Mouse (Mus musculus) bone marrow, adult 2 months (tissue): ENCODE results near the gene Golga2. TPM values are rescaled to one million over a fixed set of nuclear protein-coding genes. Genes with fewer than 3 reads are reported as not detected.

Experiments
- H3K27ac ChIP-seq: fragments of 200-500 bp; 2 replicates; pipeline ENCODE4 v1.5.1; 2012; ENCODE audit warnings: low read depth, mild to moderate bottlenecking, control low read depth, inconsistent platforms, low read length; ENCODE audit not compliant: control insufficient read depth, poor library complexity, insufficient read depth
- H3K4me1 ChIP-seq: fragments of 200-500 bp; 2 replicates; pipeline ENCODE4 v1.6.1; 2011; ENCODE audit warnings: low read length; ENCODE audit not compliant: control insufficient read depth, insufficient read depth
- H3K4me3 ChIP-seq: fragments of 200-500 bp; replicated peaks from 2 replicates; pipeline ENCODE3; 2011; ENCODE audit warnings: mild to moderate bottlenecking, low read depth, low read length, control low read depth; ENCODE audit not compliant: control insufficient read depth
- CTCF ChIP-seq: fragments of 200-500 bp; IDR thresholded peaks from 2 replicates; pipeline ENCODE4 v1.5.1; 2011; ENCODE audit warnings: low read length, control low read depth; ENCODE audit not compliant: control insufficient read depth, insufficient read depth
- POLR2A ChIP-seq: fragments of 200-500 bp; IDR thresholded peaks from 2 replicates; pipeline ENCODE4 v1.6.1; 2011; ENCODE audit warnings: low read depth, mild to moderate bottlenecking, control low read depth, low read length, borderline replicate concordance; ENCODE audit not compliant: control insufficient read depth
- WGBS: fragments of 180-500 bp; shearing (Covaris S2); methylation state at CpG from one replicate; pipeline ENCODE4 v1.1.7; 2018; 5-methylcytosine and 5-hydroxymethylcytosine counted together
- polyA plus RNA-seq: library from polyadenylated mRNA; stranded (reverse); fragments of >200 nt; gene quantifications from 2 replicates; pipeline ENCODE4 v1.2.4, GENCODE M21; 2011; ENCODE audit warnings: low replicate concordance; ENCODE audit not compliant: missing spikeins, insufficient read depth, insufficient read length

The Golga2 gene
- polyA plus RNA-seq, 1 experiment, result 39.8 TPM

DNA sequence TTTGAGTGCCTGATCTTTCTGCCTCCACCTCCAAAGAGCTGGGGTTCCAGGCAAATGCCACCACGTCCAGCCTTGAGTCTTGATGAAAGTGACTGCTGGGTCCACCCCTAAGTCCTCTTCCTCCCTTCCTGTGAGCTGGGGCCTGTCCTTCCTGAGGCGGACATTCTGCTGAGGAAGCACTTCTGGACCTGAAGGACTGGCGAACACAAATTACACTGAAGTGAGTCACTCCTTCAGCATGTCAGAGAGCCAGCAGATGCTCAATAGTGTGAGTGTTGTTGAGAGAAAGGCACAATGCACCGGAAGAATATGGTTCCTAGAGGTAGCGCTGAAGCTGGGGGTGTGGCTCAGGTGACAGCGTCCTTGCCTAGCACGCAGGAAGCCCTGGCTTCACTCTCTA, 38.2 kb downstream of the Golga2 start:
- TF ChIP-seq CTCF, result no peak
- no peak for TF ChIP-seq POLR2A
- H3K4me1 ChIP-seq, result no peaks in the 10 kb centered on the region
- H3K4me3 ChIP-seq, result no peak overlapping the region
- WGBS, result 55% methylated on average over 7 of the region's 7 CpGs
- no peak overlapping the region for H3K27ac ChIP-seq

DNA sequence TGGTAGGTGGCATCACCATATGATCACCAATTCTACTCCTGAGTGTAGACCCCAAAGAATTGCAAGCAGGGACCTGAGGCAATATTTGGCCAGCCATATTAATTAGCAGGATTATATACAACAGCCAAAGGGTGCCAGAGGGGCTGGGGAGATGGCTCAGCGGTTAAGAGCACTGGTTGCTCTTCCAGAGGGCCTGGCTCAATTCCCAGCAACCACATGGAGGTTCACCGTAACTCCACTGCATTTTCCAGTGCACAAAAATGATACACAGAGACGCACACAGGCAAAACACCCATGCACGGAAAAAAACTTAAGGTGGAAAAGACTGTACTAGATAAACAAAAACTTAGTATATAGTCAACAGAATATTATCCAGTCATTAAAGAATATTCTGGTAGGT, 40.0 kb downstream of the Golga2 start:
- 87% methylated on average over 4 of the region's 4 CpGs for WGBS
- TF ChIP-seq POLR2A (no peak), CTCF (no peak)
- Histone ChIP-seq H3K4me1 (no peaks in the 10 kb centered on the region), H3K4me3 (no peak overlapping the region), H3K27ac (no peak overlapping the region)

DNA sequence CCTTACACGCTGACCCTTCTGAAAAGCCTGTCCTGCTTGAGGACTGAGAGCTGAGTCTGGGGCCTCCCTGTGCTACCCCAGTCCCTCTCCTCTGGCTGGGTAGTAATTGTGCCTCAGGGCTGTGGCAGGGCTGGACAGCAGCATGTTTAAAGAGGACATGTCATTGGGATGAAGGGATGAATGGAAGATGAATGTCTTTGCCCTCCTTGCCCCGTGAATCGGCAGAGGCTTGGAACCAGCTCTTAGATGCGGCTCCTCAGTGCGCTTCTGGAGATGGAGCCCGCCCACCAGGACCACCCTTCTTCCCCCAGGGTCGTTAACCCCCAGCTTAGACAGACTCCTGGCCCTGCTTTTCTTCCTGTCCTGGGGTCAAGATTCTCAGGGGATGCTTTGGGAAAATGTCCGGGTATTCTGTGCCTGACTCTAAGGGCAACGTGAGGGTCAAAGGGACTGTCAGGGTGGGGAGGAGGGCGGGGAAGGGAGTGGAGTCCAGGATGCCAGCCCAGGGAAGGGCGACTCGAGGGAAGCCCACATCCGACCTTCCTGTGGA, 41.8 kb downstream of the Golga2 start:
- Histone ChIP-seq H3K4me1 (no peaks in the 10 kb centered on the region), H3K27ac (no peak overlapping the region), H3K4me3 (no peak overlapping the region)
- 59% methylated on average over 13 of the region's 13 CpGs for WGBS
- TF ChIP-seq POLR2A (no peak), CTCF (no peak)

DNA sequence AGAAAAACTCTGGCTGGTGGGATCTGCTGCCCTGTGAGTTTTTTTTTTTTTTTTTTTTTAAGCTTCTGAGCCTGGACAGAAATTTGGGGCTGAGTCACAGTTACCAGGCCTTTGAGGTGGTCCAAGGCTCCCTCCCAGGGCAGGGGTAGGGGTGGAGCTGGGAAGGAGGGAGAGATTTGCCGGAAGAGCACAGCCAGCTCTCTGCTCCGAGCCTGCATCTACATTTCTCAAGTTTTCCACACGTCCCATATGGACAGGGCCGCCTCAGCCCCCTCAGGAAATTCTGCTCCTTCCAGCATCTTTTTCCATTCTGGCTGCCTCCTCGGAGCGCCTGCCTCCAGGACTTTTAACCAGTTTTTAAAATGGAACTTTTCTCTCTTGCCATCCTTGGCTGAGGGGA, 42.3 kb downstream of the Golga2 start:
- Histone ChIP-seq H3K4me1 (no peaks in the 10 kb centered on the region), H3K27ac (no peak overlapping the region), H3K4me3 (no peak overlapping the region)
- no peak for TF ChIP-seq CTCF
- TF ChIP-seq POLR2A, result no peak
- WGBS, result 70% methylated on average over 6 of the region's 6 CpGs

DNA sequence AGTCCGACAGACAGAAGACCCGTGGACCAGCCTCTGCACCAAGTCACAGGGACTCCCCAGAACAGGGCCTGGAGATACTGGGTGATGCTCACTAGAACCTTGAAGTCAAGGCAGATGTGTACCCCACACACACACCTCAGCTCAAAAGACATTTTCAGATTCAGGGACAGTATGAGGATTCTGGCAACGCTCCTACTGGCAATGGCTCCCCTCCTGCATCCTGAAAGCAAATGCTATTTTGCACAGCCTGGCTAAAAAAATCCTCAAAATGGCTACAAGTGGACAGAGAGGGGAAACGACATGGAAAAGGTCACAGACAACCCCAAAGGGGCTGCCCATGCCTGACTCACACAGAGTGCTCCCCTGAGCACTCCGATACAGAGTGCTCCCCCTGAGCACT, 45.0 kb downstream of the Golga2 start:
- Histone ChIP-seq H3K4me1 (no peaks in the 10 kb centered on the region), H3K4me3 (no peak overlapping the region), H3K27ac (no peak overlapping the region)
- 62% methylated on average over 5 of the region's 5 CpGs for WGBS
- no peak for TF ChIP-seq POLR2A
- TF ChIP-seq CTCF, result no peak

DNA sequence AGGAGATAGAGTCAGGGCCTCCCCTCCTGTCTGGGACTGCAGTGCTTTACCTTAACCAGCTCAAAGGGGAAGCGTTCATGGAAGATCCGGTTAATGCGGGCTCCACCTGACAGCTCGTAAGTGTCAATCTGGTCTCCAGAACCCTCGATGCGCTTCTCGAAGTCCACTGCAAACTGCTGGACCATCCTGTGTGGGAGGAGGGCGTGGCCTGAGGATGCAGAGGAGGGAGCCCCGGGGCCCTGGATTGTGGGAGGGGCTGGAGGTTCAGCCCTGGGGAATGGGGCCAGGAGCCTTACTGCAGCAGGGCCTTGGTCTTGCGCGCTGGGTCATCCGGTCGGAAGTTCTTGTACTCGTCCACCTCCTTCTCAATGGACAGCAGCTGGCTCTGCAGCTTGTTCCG, 48.7 kb downstream of the Golga2 start:
- Histone ChIP-seq H3K27ac (no peak overlapping the region), H3K4me3 (no peak overlapping the region), H3K4me1 (no peaks in the 10 kb centered on the region)
- WGBS, result 38% methylated on average over 15 of the region's 15 CpGs
- TF ChIP-seq POLR2A (no peak), CTCF (no peak)

DNA sequence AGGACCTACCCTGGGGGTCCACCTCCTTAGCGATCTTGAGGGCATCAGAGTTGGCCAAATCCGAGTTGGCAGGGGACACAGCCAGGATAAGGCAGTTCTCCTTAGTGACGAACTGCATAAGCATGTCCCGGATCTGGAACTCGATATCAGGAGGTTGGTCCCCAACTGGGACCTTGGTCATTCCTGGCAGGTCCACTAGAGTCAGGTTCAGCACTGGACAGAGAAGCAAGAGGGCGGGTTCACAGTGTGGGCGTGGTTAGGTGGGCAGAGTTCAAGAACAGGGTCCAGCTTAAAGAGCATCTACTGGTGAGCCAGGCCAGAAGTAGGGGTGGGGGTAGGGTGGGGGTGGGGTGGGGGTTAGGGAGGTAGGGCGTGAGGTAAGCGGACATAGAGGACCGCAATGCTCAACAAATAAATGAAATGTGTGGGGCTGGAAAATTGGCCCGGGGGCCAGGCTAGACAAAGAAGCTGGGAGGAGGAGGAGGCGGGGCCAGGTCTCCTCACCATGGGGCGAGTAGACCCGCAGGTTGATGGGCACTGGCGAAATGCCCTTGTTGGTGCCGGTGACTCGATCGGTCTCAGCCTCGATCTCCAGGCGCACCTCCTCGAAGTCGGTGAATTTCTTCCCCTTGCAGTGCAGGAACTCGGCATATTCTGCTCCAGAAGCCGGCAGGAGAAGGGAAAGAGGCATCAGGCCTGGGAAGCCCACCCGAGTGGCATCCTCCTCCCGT, 52.9 kb downstream of the Golga2 start:
- H3K4me3 ChIP-seq, result no peak overlapping the region
- H3K27ac ChIP-seq, result no peak overlapping the region
- no peaks in the 10 kb centered on the region for H3K4me1 ChIP-seq
- TF ChIP-seq POLR2A (no peak), CTCF (no peak)
- 50% methylated on average over 26 of the region's 26 CpGs for WGBS

DNA sequence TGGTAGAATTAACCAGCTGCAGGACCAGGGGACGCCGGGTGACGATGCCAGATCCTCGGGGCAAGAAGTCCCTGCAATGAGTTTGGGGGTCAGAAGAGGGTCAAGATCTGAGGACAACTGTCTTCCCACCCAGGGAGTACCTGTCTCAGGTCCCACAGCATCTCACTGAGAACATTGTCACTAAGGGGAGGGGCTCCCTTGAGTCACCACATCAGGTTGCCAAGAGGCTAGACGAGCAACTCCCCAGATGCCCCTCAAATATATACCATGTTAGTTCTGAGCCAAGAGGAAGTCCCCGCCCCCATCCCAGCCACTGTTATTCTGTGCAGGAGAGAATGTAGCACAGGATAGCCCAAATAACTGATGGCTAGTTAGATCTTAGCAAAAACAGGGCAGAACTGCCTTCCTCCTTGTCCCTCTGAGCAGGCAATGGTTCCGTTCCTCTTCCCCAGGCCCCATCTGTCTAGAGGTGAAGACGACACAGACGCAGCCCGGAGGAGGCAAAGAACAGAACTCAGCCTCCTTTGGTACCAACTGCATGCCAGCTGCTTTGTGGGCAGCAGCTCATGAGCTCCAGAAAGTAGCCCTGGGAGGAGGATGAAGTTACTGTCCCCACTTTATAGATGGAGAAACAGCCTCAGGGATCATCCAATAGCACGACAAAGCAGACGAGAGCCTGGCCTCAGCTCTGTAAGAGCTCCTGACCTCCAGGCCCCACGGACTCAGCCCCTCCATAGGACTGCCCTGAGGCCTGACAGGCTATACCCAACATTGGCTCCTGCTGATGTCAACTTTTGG, 53.9 kb downstream of the Golga2 start:
- WGBS, result 77% methylated on average over 13 of the region's 13 CpGs

More for the DNA sequence above, 53.9 kb downstream of the Golga2 start:
- Histone ChIP-seq H3K4me1 (no peaks in the 10 kb centered on the region), H3K27ac (no peak overlapping the region), H3K4me3 (no peak overlapping the region)
- TF ChIP-seq POLR2A (no peak), CTCF (no peak)
